Mouse (Mus musculus) liver, postnatal 0 days (tissue): ENCODE results near the gene S100a6.

Source experiments
- CTCF ChIP-seq: sonication (generic); IDR thresholded peaks from 2 replicates; pipeline ENCODE4 v1.5.1; 2016; ENCODE audit warnings: antibody characterized with exemption, low read depth
- EP300 ChIP-seq: IDR thresholded peaks from 2 replicates; pipeline ENCODE4 v1.6.1; 2016; ENCODE audit warnings: antibody characterized with exemption, low read depth, mild to moderate bottlenecking

DNA sequence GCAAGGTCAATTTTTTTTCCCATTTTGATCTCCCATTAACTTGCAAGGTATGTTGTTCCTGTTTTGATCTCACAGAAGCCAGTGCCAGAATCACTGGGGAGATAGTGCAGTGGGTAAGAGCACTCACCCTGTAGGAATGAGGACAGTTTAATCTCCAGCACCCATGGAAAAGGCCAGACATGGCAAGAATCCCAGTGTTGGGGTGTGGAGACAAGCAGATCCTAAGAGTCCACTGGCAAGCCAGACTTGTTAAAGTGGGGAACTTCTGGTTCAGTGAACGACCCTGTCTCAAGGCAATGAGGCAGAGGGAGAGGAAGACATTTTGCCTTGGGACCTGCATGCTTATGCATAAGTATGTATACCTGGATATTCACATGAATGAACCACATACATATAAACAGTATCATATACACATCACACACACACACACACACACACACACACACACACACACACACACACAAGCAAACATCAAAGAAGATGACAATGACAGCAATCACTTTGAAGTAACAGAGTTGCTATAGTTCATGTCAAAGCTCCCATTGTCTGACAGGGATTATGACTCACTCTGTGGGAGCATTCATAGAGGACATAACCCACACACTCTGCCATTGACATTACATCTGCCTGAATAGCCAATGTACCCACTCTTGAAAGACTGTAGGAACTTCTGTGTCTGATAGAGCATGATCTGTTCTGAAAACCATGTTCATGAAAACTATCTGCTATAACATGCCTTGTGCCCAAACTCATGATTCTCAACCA is 26.0 kb downstream of the S100a6 start:
- no peak for TF ChIP-seq CTCF
- TF ChIP-seq EP300: no peak
